Mouse (Mus musculus): Measurements from ENCODE around the gene Pir.

GRCm38 (mm10) chrX:164338591-164338990 lies 69.4 kb downstream of the Pir start:
- no peak for TF ChIP-seq GATA1 (IDR thresholded peaks at IDR 0.05; ENCODE audit: borderline replicate concordance, low read length)
- TF ChIP-seq FLI1 (IDR thresholded peaks at IDR 0.05; ENCODE audit: low read length) = no peak
